Mouse (Mus musculus): Measurements from ENCODE around the gene Herc1. TPM values are rescaled to one million over a fixed set of nuclear protein-coding genes. Genes with fewer than 3 reads are reported as not detected.

The Herc1 gene
- polyA plus RNA-seq, 1 experiment from 2014 or later, result 11.8 TPM

DNA sequence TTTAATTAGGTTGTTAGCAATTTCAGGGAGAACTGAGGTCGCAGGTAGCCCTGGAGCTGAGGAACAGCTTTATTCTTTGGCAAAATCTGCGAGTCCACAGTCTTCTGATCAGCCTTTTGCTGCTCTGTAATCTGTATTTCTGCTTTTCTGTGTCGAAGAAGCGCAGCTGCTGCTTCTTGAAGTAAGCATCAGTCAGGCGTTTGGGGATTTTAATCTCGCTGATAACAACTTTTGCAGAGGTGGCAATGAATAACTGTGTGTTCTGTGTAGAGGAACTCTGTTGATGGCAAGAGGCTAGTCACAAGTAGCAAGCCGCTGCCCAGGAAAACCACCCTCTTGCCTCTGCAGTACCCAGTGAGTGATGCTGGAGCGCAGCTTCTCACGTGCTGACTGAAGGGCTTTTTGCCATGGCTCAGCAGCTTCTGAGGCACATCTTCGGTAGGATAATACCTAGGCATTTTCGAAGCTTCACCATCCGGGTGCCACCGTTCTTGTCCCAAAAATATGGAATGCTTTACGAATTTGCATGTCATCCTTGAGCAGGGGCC is 10.0 kb downstream of the Herc1 start:
- DNase-seq (ENCODE audit: low spot score) (no peak), ATAC-seq (no peak)
- Histone ChIP-seq H3K9ac (replicated peaks; ENCODE audit: low read depth) (no peak overlapping the region), H3K9me3 (ENCODE audit: low read length) (no peaks in the 10 kb centered on the region), H3K36me3 (ENCODE audit: insufficient read depth, low read length) (no peaks in the 10 kb centered on the region), H3K4me3 (ENCODE audit: low read depth, low read length) (no peak overlapping the region), H3K27ac (ENCODE audit: low read length) (no peak overlapping the region), H3K4me1 (ENCODE audit: insufficient read depth, low read depth, low read length) (no peaks in the 10 kb centered on the region), H3K27me3 (replicated peaks; ENCODE audit: insufficient read depth, low read length) (no peaks in the 10 kb centered on the region), H3K4me2 (replicated peaks; ENCODE audit: low read depth, low read length) (no peak overlapping the region)
- 78% methylated on average over 14 of the region's 14 CpGs for WGBS
- TF ChIP-seq CTCF (IDR thresholded peaks at IDR 0.05) (no peak), EP300 (IDR thresholded peaks at IDR 0.05) (no peak)

DNA sequence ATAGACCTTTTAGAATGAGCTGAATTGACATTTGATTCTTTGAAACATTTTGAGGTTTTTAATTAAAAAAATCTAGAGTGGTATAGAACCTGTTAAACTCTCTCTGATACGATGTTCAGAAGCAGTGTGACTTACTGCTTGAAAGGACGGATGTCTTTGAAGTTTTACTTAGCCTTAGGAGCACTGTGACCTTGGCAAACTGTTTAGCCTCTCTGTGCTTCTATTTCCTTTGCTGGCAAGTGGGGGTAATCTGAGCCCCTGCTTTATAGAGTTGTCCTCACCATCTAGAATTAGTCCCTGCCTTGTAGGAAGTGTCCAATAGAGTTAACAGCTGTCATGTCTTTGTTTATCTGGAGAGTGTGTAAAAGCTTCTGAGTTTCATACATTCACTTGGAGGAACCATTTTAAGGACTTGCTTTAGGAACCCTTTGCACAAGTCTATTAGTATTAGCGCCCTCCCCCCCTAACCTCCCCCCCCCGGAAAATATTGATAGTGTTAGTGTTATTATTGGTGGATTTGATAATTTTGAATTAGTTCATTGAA is 18.7 kb downstream of the Herc1 start:
- TF ChIP-seq EP300 (IDR thresholded peaks at IDR 0.05) (no peak), CTCF (IDR thresholded peaks at IDR 0.05) (no peak)
- Histone ChIP-seq H3K4me1 (ENCODE audit: insufficient read depth, low read depth, low read length) (no peaks in the 10 kb centered on the region), H3K9ac (replicated peaks; ENCODE audit: low read depth) (no peak overlapping the region), H3K9me3 (ENCODE audit: low read length) (no peaks in the 10 kb centered on the region), H3K27me3 (replicated peaks; ENCODE audit: insufficient read depth, low read length) (no peaks in the 10 kb centered on the region), H3K27ac (ENCODE audit: low read length) (no peak overlapping the region), H3K4me2 (replicated peaks; ENCODE audit: low read depth, low read length) (no peak overlapping the region), H3K4me3 (ENCODE audit: low read depth, low read length) (no peak overlapping the region), H3K36me3 (ENCODE audit: insufficient read depth, low read length) (no peaks in the 10 kb centered on the region)
- DNase-seq (ENCODE audit: low spot score) (no peak), ATAC-seq (no peak)
- WGBS, result 60% methylated on average over 4 of the region's 4 CpGs

- WGBS, result 82% methylated on average over 3 of the region's 3 CpGs
- Histone ChIP-seq H3K27me3 (replicated peaks; ENCODE audit: insufficient read depth, low read length) (no peaks in the 10 kb centered on the region), H3K9ac (replicated peaks; ENCODE audit: low read depth) (no peak overlapping the region), H3K9me3 (ENCODE audit: low read length) (no peaks in the 10 kb centered on the region), H3K4me1 (ENCODE audit: insufficient read depth, low read depth, low read length) (no peaks in the 10 kb centered on the region), H3K36me3 (ENCODE audit: insufficient read depth, low read length) (no peaks in the 10 kb centered on the region), H3K27ac (ENCODE audit: low read length) (no peak overlapping the region), H3K4me3 (ENCODE audit: low read depth, low read length) (no peak overlapping the region), H3K4me2 (replicated peaks; ENCODE audit: low read depth, low read length) (no peak overlapping the region)
- TF ChIP-seq CTCF (IDR thresholded peaks at IDR 0.05) (no peak), EP300 (IDR thresholded peaks at IDR 0.05) (no peak)
- DNase-seq (ENCODE audit: low spot score) (no peak), ATAC-seq (no peak)
Observed at GRCm38 (mm10) chr9:66370334-66370733, 20.1 kb downstream of the Herc1 start.

GRCm38 (mm10) chr9:66370847-66371246 is 20.6 kb downstream of the Herc1 start:
- Histone ChIP-seq H3K9me3 (ENCODE audit: low read length) (no peaks in the 10 kb centered on the region), H3K27ac (ENCODE audit: low read length) (no peak overlapping the region), H3K4me2 (replicated peaks; ENCODE audit: low read depth, low read length) (no peak overlapping the region), H3K36me3 (ENCODE audit: insufficient read depth, low read length) (no peaks in the 10 kb centered on the region), H3K27me3 (replicated peaks; ENCODE audit: insufficient read depth, low read length) (no peaks in the 10 kb centered on the region), H3K4me1 (ENCODE audit: insufficient read depth, low read depth, low read length) (no peaks in the 10 kb centered on the region), H3K4me3 (ENCODE audit: low read depth, low read length) (no peak overlapping the region), H3K9ac (replicated peaks; ENCODE audit: low read depth) (no peak overlapping the region)
- TF ChIP-seq EP300 (IDR thresholded peaks at IDR 0.05) (no peak), CTCF (IDR thresholded peaks at IDR 0.05) (no peak)
- ATAC-seq (no peak), DNase-seq (ENCODE audit: low spot score) (no peak)
- WGBS, result 34% methylated on average over 3 of the region's 3 CpGs

- Histone ChIP-seq H3K4me3 (ENCODE audit: low read depth, low read length) (no peak overlapping the region), H3K27ac (ENCODE audit: low read length) (no peak overlapping the region), H3K27me3 (replicated peaks; ENCODE audit: insufficient read depth, low read length) (no peaks in the 10 kb centered on the region), H3K4me1 (ENCODE audit: insufficient read depth, low read depth, low read length) (no peaks in the 10 kb centered on the region), H3K9me3 (ENCODE audit: low read length) (no peaks in the 10 kb centered on the region), H3K36me3 (ENCODE audit: insufficient read depth, low read length) (no peaks in the 10 kb centered on the region), H3K9ac (replicated peaks; ENCODE audit: low read depth) (no peak overlapping the region), H3K4me2 (replicated peaks; ENCODE audit: low read depth, low read length) (no peak overlapping the region)
- TF ChIP-seq EP300 (IDR thresholded peaks at IDR 0.05) (no peak), CTCF (IDR thresholded peaks at IDR 0.05) (0 out of 2 replicates have a peak, but pooled peaks have one; percentile 11)
- WGBS, result 87% methylated on average over 3 of the region's 3 CpGs
- no peak for ATAC-seq
- no peak for DNase-seq (ENCODE audit: low spot score)
Observed at GRCm38 (mm10) chr9:66373432-66373831, 23.2 kb downstream of the Herc1 start.

DNA sequence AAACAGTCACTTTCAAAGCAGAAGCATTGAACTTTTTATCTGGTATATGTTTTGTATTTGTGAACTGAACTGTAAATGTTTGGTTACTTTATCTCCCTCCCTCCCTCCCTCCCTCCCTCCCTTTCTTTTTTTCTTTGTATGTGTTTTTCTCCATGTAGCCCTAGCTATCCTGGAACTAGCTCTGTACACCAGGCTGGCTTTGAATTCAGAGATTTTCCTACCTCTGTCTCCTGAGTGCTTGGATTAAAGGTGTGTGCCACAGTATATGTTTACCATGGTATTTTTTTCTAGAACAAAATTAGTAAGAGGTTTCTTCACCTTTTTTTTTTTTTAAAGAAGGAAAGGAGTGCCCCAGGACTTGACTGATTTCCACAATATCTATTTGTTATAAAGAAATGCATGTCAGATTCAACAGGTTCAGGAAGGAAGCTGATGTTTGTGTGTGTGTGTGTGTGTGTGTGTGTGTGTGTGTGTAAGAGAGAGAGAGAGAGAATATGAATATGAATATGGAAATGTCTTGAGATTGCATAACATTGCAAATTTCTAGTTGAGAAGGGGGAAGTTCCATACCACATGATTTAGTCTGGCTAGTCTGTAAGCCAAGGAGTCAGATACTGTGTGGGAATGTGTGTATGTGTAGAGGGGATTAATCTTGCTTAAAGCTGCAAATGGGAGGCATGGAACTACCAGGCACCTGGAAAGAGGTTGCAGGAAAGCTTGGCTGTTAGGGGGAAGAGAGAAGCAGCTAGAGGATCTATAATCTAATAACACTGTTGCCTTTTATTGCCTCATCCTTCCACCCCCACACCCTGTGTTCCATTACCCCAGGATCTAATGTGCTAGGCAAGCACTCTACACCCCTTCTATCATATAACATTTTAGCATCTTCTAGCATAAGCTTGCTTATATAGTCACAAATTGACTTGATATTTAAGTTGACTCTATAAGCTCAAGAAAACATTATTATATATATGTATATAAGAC is 24.5 kb downstream of the Herc1 start:
- no peak overlapping the region for H3K4me3 ChIP-seq (ENCODE audit: low read depth, low read length)
- TF ChIP-seq EP300 (IDR thresholded peaks at IDR 0.05) (no peak), CTCF (IDR thresholded peaks at IDR 0.05) (no peak)
- H3K4me1 ChIP-seq (ENCODE audit: insufficient read depth, low read depth, low read length), result no peaks in the 10 kb centered on the region
- ATAC-seq, result no peak; the same call in 1 of the 2 replicates
- H3K27me3 ChIP-seq (replicated peaks; ENCODE audit: insufficient read depth, low read length), result no peaks in the 10 kb centered on the region
- no peak overlapping the region for H3K4me2 ChIP-seq (replicated peaks; ENCODE audit: low read depth, low read length)
- H3K9ac ChIP-seq (replicated peaks; ENCODE audit: low read depth), result no peak overlapping the region
- H3K27ac ChIP-seq (ENCODE audit: low read length), result no peak overlapping the region
- H3K9me3 ChIP-seq (ENCODE audit: low read length), result no peaks in the 10 kb centered on the region
- peak; percentile 20 for DNase-seq (ENCODE audit: low spot score)
- peaks cover under 1% of the 10 kb centered on the region; the same call in 1 of the 2 replicates for H3K36me3 ChIP-seq (ENCODE audit: insufficient read depth, low read length)

All from lung, postnatal 0 days (tissue).